Mouse (Mus musculus): ENCODE measurements around the gene Med12. TPM values are rescaled to one million over a fixed set of nuclear protein-coding genes. Genes with fewer than 3 reads are reported as not detected.

Med12 gene
- polyA plus RNA-seq, 1 experiment: 109 TPM

DNA sequence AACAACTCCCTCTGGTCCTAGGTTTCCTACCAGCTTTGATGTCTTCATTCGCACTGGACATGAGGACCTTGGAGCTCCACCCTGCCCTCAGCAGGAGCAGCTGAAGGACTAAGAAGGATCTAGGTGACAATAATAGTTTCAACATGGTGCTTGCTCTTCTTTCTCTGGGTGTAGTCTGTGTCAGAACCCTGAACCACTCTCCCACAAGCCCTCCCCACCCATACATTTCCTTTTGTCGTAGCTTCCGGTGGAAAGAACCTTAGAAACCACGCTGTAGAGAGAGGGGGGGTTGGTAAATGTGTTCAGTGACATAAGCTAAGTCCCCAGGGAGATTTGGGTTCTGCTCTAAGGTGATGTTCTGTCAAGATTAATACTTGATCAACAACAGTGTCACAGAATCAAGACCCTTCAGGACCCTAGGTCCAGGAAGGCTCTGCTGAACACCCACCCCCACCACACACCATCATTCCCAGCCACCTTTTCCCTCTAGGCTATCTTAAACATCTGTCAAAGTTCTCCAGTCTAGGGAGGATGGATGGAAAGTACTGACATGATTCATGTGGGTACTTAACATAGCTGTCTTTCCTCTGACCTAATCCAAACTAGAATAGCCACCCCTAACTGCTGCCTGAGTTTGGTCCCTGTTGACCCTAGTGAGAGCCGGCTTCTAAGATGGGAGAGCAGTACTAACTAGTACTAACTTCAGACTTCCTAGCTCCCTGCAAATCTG lies 5.6 kb upstream of the Med12 start, which contains the start of gene Il2rg:
Il2rg (minus strand) TSS at position 231 of the 730 bp plus-strand sequence.
- no peak for DNase-seq
- peak within 1 kb of the TSS; percentile 66 for H3K4me3 ChIP-seq (replicated peaks; ENCODE audit: extremely low read depth, low read depth, low read length)
- no peaks in the 10 kb centered on the region; the same call in 1 of the 2 replicates for H3K4me1 ChIP-seq (ENCODE audit: control insufficient read depth, insufficient read depth, low read length)
- WGBS: 46% methylated on average over 5 of the region's 5 CpGs
- TF ChIP-seq CTCF (IDR thresholded peaks at IDR 0.05; ENCODE audit: insufficient read depth, low read length): no peak
- no peak for TF ChIP-seq POLR2A (IDR thresholded peaks at IDR 0.05; ENCODE audit: borderline replicate concordance, extremely low read depth, low read depth, low read length)

DNA sequence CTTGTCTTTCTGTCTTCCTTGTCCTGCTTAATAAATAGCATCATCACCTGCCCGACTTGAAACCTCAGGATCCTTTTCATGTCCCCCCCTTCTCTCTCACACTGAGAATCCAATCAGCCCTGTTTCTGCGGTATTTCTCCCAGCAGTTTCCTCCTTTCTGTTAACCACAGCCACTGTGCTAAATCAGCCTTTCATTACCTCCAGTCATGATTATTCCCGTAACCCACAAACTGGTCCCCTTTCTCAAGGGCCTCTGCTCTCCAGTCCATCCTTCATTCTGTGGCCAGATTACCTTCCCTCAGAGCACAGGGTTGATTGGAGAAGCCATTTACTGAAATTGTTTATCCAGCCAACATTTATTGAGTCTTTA lies 5.1 kb upstream of the Med12 start, which contains the start of gene Gm20489:
Gm20489 (minus strand) TSS at position 269 of the 370 bp plus-strand sequence.
- H3K4me3 ChIP-seq (replicated peaks; ENCODE audit: extremely low read depth, low read depth, low read length): peak within 1 kb of the TSS; percentile 66
- H3K4me1 ChIP-seq (ENCODE audit: control insufficient read depth, insufficient read depth, low read length): no peaks in the 10 kb centered on the region; the same call in 1 of the 2 replicates
- DNase-seq: no peak
- TF ChIP-seq CTCF (IDR thresholded peaks at IDR 0.05; ENCODE audit: insufficient read depth, low read length) (no peak), POLR2A (IDR thresholded peaks at IDR 0.05; ENCODE audit: borderline replicate concordance, extremely low read depth, low read depth, low read length) (no peak)
- WGBS: 72% methylated on average over 3 of the region's 3 CpGs

DNA sequence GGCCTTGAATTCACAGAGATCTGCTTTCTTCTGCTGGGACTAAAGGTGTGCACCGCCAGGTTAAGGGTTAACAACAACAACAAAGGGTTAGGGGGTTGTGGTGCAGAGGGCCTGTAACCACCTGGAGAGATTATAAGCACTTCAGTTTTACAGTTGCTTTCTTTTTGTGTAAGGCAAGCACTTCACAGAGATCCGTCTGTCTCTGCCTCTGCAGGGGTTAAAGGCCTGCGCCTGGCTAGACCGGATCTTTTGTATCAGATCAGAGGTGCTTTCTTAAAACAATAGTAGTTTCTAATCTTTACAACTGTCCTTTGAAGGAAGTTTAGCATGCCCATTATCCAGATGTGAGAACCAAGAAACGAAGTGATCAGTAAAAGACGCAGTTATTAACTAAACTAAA lies 420 bp upstream of the Med12 start:
- Histone ChIP-seq H3K4me3 (replicated peaks; ENCODE audit: extremely low read depth, low read depth, low read length) (peak overlapping the region; percentile 37), H3K4me1 (ENCODE audit: control insufficient read depth, insufficient read depth, low read length) (no peaks in the 10 kb centered on the region)
- DNase-seq: no peak
- 31% methylated on average over 6 of the region's 6 CpGs for WGBS
- no peak for TF ChIP-seq CTCF (IDR thresholded peaks at IDR 0.05; ENCODE audit: insufficient read depth, low read length)
- no peak for TF ChIP-seq POLR2A (IDR thresholded peaks at IDR 0.05; ENCODE audit: borderline replicate concordance, extremely low read depth, low read depth, low read length)

DNA sequence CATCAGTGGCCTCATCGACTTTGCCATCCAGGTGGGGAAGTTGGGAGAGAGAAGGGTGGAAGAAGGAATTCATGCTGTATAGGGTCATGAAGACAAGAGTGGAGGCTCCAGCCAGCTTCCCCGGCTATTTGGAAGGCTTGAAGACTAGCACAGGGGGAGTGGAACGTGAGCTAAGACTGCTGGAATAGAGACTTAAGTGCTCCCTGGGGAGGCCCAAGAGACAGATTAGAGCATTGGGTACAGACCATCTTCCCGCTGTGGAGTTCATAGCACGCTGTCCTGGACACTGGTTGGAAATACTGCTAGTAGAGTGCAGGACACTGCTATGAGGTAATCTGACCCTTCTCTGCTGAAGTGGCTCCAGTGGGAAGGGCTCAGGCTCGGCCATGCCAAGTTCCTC lies 9.0 kb downstream of the Med12 start:
- Histone ChIP-seq H3K4me1 (ENCODE audit: control insufficient read depth, insufficient read depth, low read length) (no peaks in the 10 kb centered on the region), H3K4me3 (replicated peaks; ENCODE audit: extremely low read depth, low read depth, low read length) (no peak overlapping the region)
- DNase-seq: no peak
- TF ChIP-seq CTCF (IDR thresholded peaks at IDR 0.05; ENCODE audit: insufficient read depth, low read length) (no peak), POLR2A (IDR thresholded peaks at IDR 0.05; ENCODE audit: borderline replicate concordance, extremely low read depth, low read depth, low read length) (no peak)
- WGBS: 79% methylated on average over 6 of the region's 6 CpGs

DNA sequence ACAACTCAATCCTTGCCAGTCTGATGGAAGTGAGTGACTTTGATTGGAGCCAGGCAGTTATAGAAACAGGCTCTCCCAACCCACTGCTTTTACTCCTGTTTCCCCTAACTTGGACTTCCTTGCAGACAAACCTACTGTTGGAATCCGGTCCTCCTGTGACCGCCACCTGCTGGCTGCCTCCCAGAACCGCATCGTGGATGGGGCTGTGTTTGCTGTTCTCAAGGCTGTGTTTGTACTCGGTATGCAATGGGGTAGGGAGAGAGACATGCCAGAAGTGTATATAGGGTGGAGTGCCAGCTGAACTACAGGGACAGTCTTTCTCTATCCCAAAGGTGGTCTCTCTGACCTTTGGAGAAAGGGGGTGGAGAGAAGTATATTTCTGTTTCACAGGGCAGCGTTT lies 11.7 kb downstream of the Med12 start:
- DNase-seq: peak; percentile 34
- Histone ChIP-seq H3K4me1 (ENCODE audit: control insufficient read depth, insufficient read depth, low read length) (no peaks in the 10 kb centered on the region), H3K4me3 (replicated peaks; ENCODE audit: extremely low read depth, low read depth, low read length) (no peak overlapping the region)
- TF ChIP-seq CTCF (IDR thresholded peaks at IDR 0.05; ENCODE audit: insufficient read depth, low read length) (peak; percentile 73), POLR2A (IDR thresholded peaks at IDR 0.05; ENCODE audit: borderline replicate concordance, extremely low read depth, low read depth, low read length) (no peak)
- WGBS: 29% methylated on average over 6 of the region's 6 CpGs

DNA sequence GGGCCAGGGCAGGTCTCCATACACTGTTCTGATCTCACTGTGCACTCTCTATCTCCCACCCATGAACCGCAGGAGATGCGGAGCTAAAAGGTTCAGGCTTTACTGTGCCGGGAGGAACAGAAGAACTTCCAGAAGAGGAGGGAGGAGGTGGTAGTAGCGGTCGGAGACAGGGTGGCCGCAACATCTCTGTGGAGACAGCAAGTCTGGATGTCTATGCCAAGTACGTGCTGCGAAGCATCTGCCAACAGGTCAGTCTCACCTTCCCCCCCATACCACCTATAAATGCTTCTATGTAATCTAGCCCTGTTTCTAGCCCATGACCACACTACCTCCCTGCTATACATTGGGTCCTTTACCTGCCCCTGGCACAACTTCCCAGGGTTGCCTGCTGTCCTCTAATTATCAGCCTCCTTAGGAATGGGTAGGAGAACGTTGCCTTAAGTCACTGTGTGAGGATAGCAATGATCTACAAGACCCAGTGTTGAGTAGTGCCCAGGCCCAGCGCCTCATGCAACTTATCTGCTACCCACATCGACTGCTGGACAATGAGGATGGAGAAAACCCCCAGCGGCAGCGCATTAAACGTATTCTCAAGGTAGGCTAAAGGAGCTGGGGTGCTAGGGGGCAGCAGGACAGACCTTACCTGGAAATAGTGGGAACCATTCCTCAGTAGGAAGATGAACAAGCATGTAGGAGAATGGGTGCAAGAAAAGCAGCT lies 12.3 kb downstream of the Med12 start:
- Histone ChIP-seq H3K4me1 (ENCODE audit: control insufficient read depth, insufficient read depth, low read length) (no peaks in the 10 kb centered on the region), H3K4me3 (replicated peaks; ENCODE audit: extremely low read depth, low read depth, low read length) (no peak overlapping the region)
- WGBS: 84% methylated on average over 14 of the region's 14 CpGs
- TF ChIP-seq POLR2A (IDR thresholded peaks at IDR 0.05; ENCODE audit: borderline replicate concordance, extremely low read depth, low read depth, low read length) (no peak), CTCF (IDR thresholded peaks at IDR 0.05; ENCODE audit: insufficient read depth, low read length) (no peak)
- no peak for DNase-seq

DNA sequence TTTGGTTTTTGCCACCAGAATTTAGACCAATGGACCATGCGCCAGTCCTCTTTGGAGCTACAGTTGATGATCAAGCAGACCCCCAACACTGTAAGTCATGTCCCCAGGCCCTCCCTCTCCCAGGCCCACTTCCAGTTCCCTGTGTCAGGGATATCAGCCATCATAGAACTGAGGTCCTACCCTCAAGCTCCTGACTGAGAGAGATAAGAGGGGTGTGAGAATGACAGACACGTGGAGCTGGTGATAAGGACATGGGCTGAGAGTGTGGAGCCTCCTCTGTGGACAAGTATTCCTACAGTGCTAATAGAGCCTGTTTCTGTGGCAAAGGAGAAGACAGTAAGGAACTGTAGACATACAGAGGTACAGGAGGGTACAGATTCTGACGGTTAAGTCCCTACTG lies 13.7 kb downstream of the Med12 start:
- H3K4me1 ChIP-seq (ENCODE audit: control insufficient read depth, insufficient read depth, low read length): no peaks in the 10 kb centered on the region
- no peak for TF ChIP-seq POLR2A (IDR thresholded peaks at IDR 0.05; ENCODE audit: borderline replicate concordance, extremely low read depth, low read depth, low read length)
- no peak for TF ChIP-seq CTCF (IDR thresholded peaks at IDR 0.05; ENCODE audit: insufficient read depth, low read length)
- WGBS: 80% methylated on average over 3 of the region's 3 CpGs

DNA sequence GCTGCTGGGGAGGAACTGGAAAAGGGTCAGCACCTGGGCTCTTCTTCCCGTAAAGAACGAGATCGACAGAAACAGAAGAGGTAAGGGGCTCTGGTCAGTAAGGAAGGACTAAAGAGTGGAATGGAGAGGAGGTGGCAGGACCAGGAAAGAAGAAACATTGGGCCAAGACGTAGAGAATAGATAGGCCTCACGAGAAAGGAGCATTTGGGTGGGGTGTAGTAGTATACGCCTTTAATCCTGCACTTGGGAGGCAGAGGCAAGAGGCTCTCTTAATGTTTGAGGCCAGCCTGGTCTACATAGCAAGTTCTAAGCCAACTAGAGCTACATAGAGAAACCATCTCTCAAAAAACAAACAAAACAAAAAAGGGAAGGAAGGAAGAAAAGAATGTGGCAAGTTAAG lies 14.6 kb downstream of the Med12 start:
- TF ChIP-seq CTCF (IDR thresholded peaks at IDR 0.05; ENCODE audit: insufficient read depth, low read length) (no peak), POLR2A (IDR thresholded peaks at IDR 0.05; ENCODE audit: borderline replicate concordance, extremely low read depth, low read depth, low read length) (no peak)
- no peak for DNase-seq
- H3K4me3 ChIP-seq (replicated peaks; ENCODE audit: extremely low read depth, low read depth, low read length): no peak overlapping the region
- 86% methylated on average over 6 of the region's 6 CpGs for WGBS
- H3K4me1 ChIP-seq (ENCODE audit: control insufficient read depth, insufficient read depth, low read length): no peaks in the 10 kb centered on the region

More for the DNA sequence above, 13.7 kb downstream of the Med12 start:
- DNase-seq: no peak
- no peak overlapping the region for H3K4me3 ChIP-seq (replicated peaks; ENCODE audit: extremely low read depth, low read depth, low read length)

DNA sequence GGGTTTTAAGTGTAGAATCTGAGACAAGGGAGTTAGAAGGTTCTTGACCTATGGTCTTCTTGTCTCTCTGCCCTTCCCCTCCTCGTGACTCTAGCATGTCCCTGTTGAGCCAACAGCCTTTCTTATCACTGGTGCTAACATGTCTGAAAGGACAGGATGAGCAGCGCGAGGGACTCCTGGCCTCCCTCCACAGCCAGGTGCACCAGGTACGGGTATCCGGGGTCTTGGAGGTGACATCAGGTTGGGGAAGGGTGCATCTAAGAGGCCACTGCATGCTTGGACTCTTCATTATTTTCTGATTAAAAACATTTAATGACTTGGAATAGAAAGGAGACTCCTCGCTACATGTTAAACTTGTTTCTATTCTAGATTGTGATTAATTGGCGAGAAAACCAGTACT lies 15.2 kb downstream of the Med12 start:
- no peak for TF ChIP-seq POLR2A (IDR thresholded peaks at IDR 0.05; ENCODE audit: borderline replicate concordance, extremely low read depth, low read depth, low read length)
- no peak for TF ChIP-seq CTCF (IDR thresholded peaks at IDR 0.05; ENCODE audit: insufficient read depth, low read length)
- 89% methylated on average over 7 of the region's 7 CpGs for WGBS
- Histone ChIP-seq H3K4me3 (replicated peaks; ENCODE audit: extremely low read depth, low read depth, low read length) (no peak overlapping the region), H3K4me1 (ENCODE audit: control insufficient read depth, insufficient read depth, low read length) (no peaks in the 10 kb centered on the region)
- DNase-seq: no peak
